8 mouse cellular contexts compared by ENCODE assay signal in genomic region chr3:95174011-95174592, GRCm38 (mm10). TPM values are rescaled to one million over a fixed set of nuclear protein-coding genes. Genes with fewer than 3 reads are reported as not detected.
DNase-seq lines count a peak whose midpoint lies in the region; ATAC-seq and TF ChIP-seq lines count a peak whose summit lies in the region.

No protein-coding gene starts in this region.

- peak; percentile 87 for ATAC-seq in common myeloid progenitor, adult 5-6 weeks (replicated peaks; ENCODE audit: low read depth, poor library complexity, severe bottlenecking)
- ATAC-seq in hindbrain, postnatal 0 days = peak; percentile 62

- H3K36me3 ChIP-seq in hindbrain, postnatal 0 days (ENCODE audit: insufficient read depth, low read length) = peaks cover 32% of the 10 kb centered on the region

- DNase-seq in ZHBTc4 (ENCODE audit: low read depth, low spot score) = peak; percentile 92
- DNase-seq in gastrocnemius, postnatal 10 days = peak; percentile 90
- peak; percentile 87 for DNase-seq in hindbrain, postnatal 0 days (ENCODE audit: low spot score)
- DNase-seq in left cerebral cortex, adult 11 months (ENCODE audit: low spot score) = peak; percentile 43
- DNase-seq in lung, postnatal 4 days = peak; percentile 87 to 91
- DNase-seq in right cerebral cortex, adult 18-20 months = peak; percentile 65
- DNase-seq in urinary bladder, postnatal 10 days (ENCODE audit: low spot score) = peak; percentile 64

- peak overlapping the region; percentile 2; the same call in 1 of the 2 replicates for H3K4me3 ChIP-seq in hindbrain, postnatal 0 days (ENCODE audit: low read length)

- TF ChIP-seq CTCF in hindbrain, postnatal 0 days (IDR thresholded peaks at IDR 0.05; ENCODE audit: low read depth) = peak; percentile 90

- peak overlapping the region; percentile 48 for H3K4me2 ChIP-seq in hindbrain, postnatal 0 days (ENCODE audit: low read depth, low read length)

- H3K27ac ChIP-seq in hindbrain, postnatal 0 days = no peak overlapping the region

- H3K9ac ChIP-seq in hindbrain, postnatal 0 days (replicated peaks; ENCODE audit: low read length) = no peak overlapping the region

- H3K9me3 ChIP-seq in hindbrain, postnatal 0 days (ENCODE audit: low read length) = no peaks in the 10 kb centered on the region

- 17% methylated on average over 16 of the region's 16 CpGs for WGBS in hindbrain, postnatal 0 days

- no peaks in the 10 kb centered on the region for H3K27me3 ChIP-seq in hindbrain, postnatal 0 days (ENCODE audit: insufficient read depth, low read length)

- H3K4me1 ChIP-seq in hindbrain, postnatal 0 days (ENCODE audit: insufficient read depth, low read length) = no peaks in the 10 kb centered on the region

RNA-seq across cellular contexts. Expression of gene Sema6c, which starts 13.8 kb away (rescaled TPM):
- total RNA-seq in common myeloid progenitor, adult 5-6 weeks (2017) = 0.64 and 4.6 TPM in 2 replicates
- 100 to 1,000 TPM; 103 to 123 TPM for total RNA-seq in gastrocnemius, postnatal 10 days (2021)
- 127 and 172 TPM in 2 replicates for total RNA-seq in hindbrain, postnatal 0 days (2014; rRNA removed)
- polyA plus RNA-seq in hindbrain, postnatal 0 days (2015; fragmentation: Nextera tagmentation; extraction: Ambion mirVana) = 15.6 and 16.4 TPM in 2 replicates

RNA-seq across cellular contexts. Expression of gene Tnfaip8l2, which starts 31.9 kb away (rescaled TPM):
- 21.8 and 38.5 TPM in 2 replicates for total RNA-seq in common myeloid progenitor, adult 5-6 weeks (2017)
- total RNA-seq in gastrocnemius, postnatal 10 days (2021) = 1 to 10 TPM; 1.8 to 2.3 TPM
- total RNA-seq in hindbrain, postnatal 0 days (2014; rRNA removed) = 1.9 and 2.3 TPM in 2 replicates
- 3.1 and 3.6 TPM in 2 replicates for polyA plus RNA-seq in hindbrain, postnatal 0 days (2015; fragmentation: Nextera tagmentation; extraction: Ambion mirVana)

RNA-seq across cellular contexts. Expression of gene Lysmd1, which starts 40.2 kb away (rescaled TPM):
- total RNA-seq in common myeloid progenitor, adult 5-6 weeks (2017) = 2.9 and 6.9 TPM in 2 replicates
- total RNA-seq in gastrocnemius, postnatal 10 days (2021) = 1 to 10 TPM; 6.0 to 6.7 TPM
- total RNA-seq in hindbrain, postnatal 0 days (2014; rRNA removed) = 33.4 and 38.5 TPM in 2 replicates
- 39.2 and 42.4 TPM in 2 replicates for polyA plus RNA-seq in hindbrain, postnatal 0 days (2015; fragmentation: Nextera tagmentation; extraction: Ambion mirVana)

RNA-seq across cellular contexts. Expression of gene Scnm1, which starts 40.3 kb away (rescaled TPM):
- 59.6 and 88.2 TPM in 2 replicates for total RNA-seq in common myeloid progenitor, adult 5-6 weeks (2017)
- 10 to 100 TPM; 35.5 to 40.8 TPM for total RNA-seq in gastrocnemius, postnatal 10 days (2021)
- 44.6 and 56.7 TPM in 2 replicates for total RNA-seq in hindbrain, postnatal 0 days (2014; rRNA removed)
- 72.1 and 75.7 TPM in 2 replicates for polyA plus RNA-seq in hindbrain, postnatal 0 days (2015; fragmentation: Nextera tagmentation; extraction: Ambion mirVana)

RNA-seq across cellular contexts. Expression of gene Gabpb2, which starts 43.6 kb away (rescaled TPM):
- total RNA-seq in common myeloid progenitor, adult 5-6 weeks (2017) = 50.1 and 53.9 TPM in 2 replicates
- total RNA-seq in gastrocnemius, postnatal 10 days (2021) = 10 to 100 TPM in 1 of 2 experiments, 1 to 10 TPM in 1; 9.4 to 12.4 TPM
- total RNA-seq in hindbrain, postnatal 0 days (2014; rRNA removed) = 8.6 and 9.2 TPM in 2 replicates
- polyA plus RNA-seq in hindbrain, postnatal 0 days (2015; fragmentation: Nextera tagmentation; extraction: Ambion mirVana) = 2.6 and 2.9 TPM in 2 replicates

Comparison
In these comparisons a context has a peak if more than half of its experiments do, and no peak if none do; other contexts are left out.
1. RNA of gene Sema6c, which starts 13.8 kb away (total RNA-seq): 127 to 172 TPM in hindbrain, postnatal 0 days and 103 to 123 TPM in gastrocnemius, postnatal 10 days; 0.64 to 4.6 TPM in common myeloid progenitor, adult 5-6 weeks; every median in the first group is over 10 times any median in the second.
2. Peak in every context shown above with its lines, with median percentiles within 50 percentile points of each other: DNase-seq.